Mouse (Mus musculus) telencephalon, adult 2 months (tissue): ENCODE measurements around the gene Fam171a1.

Experiments used
- DNase-seq: peaks from one replicate; pipeline ENCODE4 v3.0.0-alpha.2; 2011; ENCODE audit warnings: low read depth, low spot score

Gene Fam171a1

DNA sequence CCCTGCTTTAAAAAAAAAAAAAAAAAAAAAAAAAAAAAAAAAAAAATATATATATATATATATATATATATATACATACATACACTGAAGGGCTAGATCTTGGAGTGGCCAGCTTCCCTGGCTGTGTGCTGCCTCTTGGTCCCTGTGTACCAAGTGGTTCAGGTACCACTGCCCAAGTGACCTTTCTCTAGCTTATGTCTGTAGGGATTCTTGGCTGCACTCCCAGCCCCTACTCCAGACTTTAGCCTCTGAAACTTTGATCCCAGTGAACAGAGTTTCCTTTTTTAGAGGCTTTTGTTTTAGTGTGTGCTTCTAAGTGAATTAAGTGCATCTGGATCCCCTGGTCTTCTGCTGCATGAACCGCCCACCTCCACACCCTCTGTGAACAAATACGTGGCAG is 24.3 kb downstream of the Fam171a1 start:
- DNase-seq, result no peak

- DNase-seq, result no peak
Measured at GRCm38 (mm10) chr2:3139065-3139464, 25.0 kb downstream of the Fam171a1 start.

GRCm38 (mm10) chr2:3139578-3139977 is 25.6 kb downstream of the Fam171a1 start:
- no peak for DNase-seq

DNA sequence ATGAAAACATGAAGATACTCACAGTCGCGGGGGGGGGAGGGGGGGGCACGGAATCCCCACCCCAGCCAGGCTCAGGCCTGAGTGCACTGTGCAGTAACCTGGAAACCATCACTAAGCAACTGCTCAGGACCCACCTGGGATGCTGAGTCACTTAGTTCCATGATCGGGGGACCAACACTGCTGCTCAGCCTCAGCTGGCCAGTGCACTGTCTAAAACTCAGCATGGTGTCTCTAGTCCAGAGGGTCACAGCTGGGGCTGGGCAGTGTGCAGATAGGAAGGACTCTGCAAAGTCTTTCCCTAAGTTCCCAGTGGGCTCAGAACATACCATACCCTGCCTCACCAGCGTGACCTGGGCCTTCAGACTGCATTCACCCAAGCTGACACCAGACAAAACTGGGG is 26.6 kb downstream of the Fam171a1 start:
- no peak for DNase-seq

GRCm38 (mm10) chr2:3141804-3142203 is 27.8 kb downstream of the Fam171a1 start:
- DNase-seq, result no peak

DNA sequence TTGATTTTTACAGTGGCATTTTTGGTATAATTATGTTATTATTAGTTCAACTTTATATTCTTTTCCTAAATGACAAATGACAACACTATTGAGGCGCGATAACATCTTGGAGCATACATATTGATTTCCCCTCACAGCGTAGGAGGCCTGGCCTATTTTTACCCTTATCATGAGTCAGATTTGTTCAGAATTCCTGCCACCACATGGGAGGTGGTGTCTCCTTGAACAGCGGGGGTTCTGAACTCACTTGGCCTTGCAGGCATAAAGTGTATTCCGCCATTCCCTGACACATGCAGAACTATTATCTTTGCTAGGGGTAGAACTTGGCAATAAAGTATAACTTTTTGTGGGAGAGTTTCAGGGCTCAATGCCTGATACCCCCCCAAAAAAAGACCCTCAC is 30.3 kb downstream of the Fam171a1 start:
- peak; percentile 48 for DNase-seq

DNA sequence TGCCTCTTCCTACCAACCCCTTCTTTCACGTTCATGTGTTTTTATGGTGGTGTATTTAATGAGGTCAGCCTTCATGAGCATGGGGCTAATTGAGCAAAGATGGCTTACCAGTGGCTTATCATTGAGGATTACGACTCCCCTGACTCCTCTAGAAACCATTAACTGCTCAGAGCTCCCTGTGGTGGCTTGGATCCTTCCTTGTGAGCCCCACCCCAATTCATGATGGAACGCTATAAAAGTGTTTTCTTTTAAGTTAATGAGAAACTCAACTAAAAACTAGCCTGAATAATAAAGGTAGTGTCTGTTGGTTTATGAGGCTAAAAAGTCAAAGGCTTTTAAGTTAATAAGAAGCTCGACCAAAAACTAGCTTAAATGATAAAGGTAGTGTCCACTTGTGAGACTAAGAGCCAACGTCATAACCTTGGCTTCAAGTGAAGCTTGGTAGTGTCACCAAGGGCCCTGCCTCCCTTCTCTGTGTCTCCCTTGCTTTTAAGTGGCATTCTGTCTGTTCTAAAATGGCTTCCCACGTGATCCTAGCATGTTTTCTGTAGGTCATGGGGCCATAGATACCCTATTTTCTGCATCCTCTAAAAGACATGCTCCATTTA is 33.6 kb downstream of the Fam171a1 start:
- DNase-seq, result no peak

DNA sequence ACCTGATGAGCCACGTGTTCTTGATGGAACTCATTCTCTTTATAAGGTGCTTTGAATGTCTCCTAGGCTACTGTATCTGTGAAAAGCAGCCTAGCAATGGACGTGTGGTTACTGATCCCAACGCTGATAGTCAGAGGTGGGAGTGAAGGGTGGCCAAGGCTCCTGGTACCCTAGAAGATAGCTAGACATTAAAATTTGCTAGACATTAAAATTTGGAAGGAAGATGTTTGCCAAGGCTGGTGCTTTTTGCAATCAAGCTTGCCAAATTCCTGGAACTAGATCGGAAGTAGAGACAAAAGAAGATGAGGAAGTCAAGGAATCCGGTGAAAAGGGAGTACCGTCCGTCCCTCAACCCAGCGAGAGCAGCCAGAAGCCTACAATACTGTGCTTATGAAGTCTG is 34.7 kb downstream of the Fam171a1 start:
- DNase-seq, result no peak

GRCm38 (mm10) chr2:3150324-3150723 is 36.3 kb downstream of the Fam171a1 start:
- DNase-seq, result no peak

DNA sequence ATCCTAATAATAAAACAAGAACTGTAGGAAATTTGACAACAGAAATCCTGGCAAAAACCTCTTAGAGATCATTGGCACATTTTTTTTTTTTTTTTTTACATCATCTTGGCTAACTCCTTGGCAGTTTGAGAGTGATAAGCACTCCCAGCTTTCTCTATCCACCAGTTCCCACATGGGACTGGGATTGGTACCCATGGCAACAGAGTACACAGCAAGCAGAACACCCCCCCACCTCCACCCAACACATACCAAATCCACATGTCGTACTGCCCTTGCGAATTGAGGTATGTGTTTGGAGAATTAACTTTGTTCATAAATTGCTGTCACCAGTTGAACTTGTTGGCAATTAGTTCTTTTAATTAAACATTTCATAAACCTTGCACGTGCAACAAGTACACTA is 37.3 kb downstream of the Fam171a1 start:
- DNase-seq, result no peak

DNA sequence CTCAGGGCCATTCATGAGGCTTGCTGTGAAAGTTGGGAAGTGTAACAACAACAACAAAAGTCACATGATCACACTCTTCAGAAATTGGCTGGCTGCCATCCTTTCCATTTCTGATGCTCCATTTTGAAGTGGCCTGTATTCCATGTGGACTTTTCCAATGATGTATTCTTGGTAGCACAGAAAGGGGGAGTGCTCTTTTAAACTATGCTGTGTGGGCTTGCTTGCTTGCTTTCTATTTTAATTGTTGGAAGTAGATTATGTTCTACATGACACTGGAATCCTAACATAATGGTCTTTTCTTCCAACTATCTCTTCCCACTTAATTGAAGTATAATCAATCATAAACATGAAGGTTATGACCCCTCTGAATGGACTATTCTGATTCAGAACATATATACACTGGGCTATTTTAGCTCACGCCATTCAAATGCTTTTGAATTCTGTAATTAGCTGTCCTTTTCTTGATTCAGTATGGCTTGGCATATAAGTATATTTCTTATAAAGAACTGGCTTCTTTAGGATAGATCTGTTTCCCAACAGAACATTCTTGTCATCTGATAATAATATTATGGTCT is 40.2 kb downstream of the Fam171a1 start:
- no peak for DNase-seq

GRCm38 (mm10) chr2:3154986-3155385 is 41.0 kb downstream of the Fam171a1 start:
- DNase-seq, result no peak

GRCm38 (mm10) chr2:3157030-3157429 is 43.0 kb downstream of the Fam171a1 start:
- DNase-seq, result no peak

DNA sequence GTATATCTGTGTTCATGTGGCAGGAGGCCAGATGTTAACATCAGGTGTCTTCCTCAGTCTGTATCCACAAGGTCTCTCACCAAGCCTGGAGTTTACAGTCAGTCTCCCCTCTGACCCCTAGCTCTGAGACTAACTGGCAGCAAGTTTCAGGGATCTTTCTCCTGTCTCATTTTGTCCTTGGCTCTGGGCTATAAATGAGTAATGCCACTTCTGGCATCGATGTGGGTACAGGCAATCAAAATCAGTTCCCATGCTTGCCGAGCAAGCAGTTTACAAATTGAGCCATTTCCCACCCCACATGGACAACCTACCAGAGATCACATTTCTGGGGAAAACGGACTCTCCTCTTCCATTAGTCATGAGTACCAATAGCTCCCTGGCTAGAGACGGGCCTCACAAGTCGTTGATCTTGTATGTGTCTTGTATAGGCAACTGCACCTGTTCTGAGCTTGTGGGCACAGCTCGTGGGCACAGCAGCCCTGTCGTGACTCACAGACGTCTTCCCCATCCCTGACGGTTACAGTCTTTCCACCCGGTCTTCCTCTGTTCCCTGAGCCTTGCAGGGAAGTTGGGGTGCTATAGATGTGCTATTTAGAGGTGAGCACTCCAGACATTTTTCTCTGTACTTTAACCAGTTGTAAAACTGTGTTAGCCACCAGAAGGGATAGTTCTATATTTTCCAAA is 43.8 kb downstream of the Fam171a1 start:
- no peak for DNase-seq

- DNase-seq, result no peak
Measured at GRCm38 (mm10) chr2:3158682-3159412, 44.8 kb downstream of the Fam171a1 start.

DNA sequence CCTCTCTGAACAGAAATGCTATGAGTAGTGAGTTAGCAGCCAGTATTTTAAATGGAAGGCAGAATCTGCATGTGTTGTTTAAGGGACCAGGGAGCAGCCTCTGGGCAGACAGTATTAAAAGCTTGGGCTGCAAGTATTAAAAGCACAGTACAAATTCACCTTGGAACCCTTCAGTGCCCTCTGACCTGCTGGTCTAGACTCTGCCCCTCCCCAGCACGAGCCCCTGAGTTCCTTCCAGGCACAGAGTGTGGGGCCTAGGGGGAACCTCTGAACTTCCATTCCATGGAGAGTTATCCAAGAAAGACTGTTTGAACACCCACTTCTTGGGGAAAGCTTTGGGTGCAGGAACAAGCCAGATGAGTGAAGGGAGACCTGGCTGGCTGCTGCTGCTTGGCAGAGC is 47.6 kb downstream of the Fam171a1 start:
- no peak for DNase-seq

DNA sequence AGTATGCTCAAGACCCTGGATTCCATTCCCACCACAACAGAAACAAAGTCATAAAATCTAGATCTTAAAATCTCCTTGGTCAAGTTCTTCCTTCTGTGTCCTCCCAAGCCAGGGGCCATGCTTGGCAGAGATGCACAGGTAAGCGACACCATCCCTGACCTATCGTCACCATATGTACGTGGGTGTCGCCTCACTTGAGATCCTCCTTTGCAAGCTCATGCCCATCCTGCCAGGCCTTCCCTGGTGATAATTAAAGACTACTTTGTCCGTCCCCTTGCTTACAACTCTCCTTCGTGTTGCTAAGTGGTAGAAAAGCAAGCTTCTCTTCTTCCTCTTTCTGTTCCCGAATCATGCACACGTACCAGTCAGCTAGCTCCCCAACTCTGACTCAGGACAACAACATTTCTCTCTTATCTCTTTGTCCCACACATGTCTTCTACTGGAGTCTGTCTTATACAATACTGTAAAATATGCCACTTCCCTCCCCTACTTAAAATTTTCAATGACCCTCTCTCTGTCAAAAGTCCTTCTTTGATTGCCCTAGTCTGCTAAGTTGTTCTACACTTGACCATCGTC is 49.6 kb downstream of the Fam171a1 start:
- DNase-seq, result no peak

- DNase-seq, result no peak
Measured at GRCm38 (mm10) chr2:3165037-3165600, 51.1 kb downstream of the Fam171a1 start.

DNA sequence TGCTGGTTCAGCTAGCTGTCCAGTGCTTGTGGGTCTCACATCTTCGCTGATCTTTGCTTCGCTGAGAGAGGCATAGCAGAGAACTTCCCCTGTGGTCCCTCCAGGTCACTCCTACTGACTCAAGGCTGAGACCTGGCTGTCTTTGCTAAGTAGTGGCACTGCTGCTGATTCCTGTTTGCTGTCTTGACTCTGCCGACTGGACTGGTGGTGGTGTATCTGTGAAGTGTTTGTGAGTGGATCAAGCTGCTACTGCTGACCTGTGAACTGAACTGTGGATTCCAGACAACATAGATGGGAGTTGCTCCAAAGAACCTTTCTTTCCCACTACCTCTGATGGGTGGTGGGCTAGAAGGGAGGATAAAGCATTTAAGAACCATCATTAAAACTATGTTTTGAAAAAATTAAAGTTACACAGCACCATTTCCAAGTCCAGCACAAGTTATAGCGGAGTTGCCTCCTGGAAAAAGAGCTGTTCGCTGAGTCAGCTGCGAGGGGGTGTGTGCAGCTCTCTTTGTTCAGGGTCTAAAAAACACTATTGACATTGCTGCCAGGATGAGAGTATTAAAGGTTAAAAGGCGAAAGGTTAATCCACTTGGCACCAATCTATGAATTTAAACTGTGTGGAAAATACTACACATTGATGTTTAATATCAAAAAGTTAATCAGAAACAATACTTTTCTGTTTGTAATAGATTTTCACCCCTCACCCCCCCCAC is 52.0 kb downstream of the Fam171a1 start:
- DNase-seq, result no peak

DNA sequence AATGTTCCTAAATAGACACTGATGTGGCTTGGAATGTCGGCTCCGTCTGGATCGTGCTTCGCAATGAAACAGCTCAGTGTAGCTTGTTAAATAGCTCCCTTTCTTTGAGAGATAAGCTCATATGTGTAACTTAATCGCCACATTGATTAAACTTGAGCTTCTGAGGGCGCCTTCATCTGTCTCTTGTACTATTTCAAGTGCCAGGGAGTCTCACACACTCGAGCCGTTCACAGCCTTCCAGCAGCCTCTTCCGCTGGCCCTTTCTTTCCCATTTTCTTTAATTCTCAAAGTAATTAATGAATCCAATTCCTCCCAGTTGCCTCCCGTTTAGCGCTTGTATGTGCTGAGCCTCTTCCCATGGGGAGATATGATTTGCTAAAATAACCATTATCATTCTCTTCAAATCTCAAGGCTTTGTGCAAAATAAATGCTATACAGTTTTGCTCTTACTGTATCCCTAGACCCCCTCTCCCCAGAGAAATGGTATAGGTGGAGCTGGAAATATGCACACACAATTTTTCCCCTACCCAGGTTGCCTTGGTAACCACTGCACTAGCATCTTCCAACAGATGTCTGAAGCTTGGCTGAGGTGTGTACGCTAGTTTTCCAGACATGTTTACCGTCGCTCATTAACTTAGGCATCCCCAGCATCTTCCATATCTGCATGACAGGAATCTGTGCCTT is 54.8 kb downstream of the Fam171a1 start:
- no peak for DNase-seq

GRCm38 (mm10) chr2:3169403-3169747 is 55.4 kb downstream of the Fam171a1 start:
- DNase-seq, result no peak
